Mouse (Mus musculus): ENCODE data around the gene Pabpc4.
"Not testable (repeated sequence)": the region's sequence is repeated elsewhere in the genome, so short reads cannot be mapped to it uniquely, and the experiment has no call there.

The Pabpc4 gene

DNA sequence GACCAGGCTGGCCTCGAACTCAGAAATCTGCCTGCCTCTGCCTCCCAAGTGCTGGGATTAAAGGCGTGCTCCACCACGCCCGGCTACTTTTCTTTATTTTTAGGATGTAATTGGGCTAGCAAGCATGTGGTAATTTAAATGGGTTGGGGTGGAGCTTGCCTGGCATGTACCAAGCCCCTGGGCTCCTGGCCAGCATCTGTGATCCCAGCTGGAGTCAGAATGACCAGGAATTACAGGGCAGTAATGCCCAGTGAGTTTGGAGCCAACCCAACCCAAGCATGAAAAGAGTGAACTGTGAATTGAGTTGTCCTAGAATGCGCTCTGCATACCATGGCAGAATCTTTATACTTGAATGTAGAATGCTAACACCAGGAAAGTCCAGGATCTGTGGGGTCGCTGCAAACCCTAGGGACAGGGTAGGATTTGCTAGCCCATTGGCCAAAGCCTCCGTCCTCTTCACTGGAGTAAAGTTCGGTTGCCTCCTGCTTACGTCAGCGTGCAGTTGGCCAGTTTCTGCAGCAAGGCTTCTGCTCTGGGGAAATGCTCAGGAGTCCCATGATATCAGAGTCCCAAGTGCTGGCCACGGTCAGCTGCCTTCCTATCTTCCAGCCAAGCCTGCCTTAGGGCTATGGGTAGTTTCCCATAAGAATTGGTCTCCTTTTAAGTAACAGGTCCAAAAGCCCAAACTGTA, 37.0 kb downstream of the Pabpc4 start:
- no peak for DNase-seq

DNA sequence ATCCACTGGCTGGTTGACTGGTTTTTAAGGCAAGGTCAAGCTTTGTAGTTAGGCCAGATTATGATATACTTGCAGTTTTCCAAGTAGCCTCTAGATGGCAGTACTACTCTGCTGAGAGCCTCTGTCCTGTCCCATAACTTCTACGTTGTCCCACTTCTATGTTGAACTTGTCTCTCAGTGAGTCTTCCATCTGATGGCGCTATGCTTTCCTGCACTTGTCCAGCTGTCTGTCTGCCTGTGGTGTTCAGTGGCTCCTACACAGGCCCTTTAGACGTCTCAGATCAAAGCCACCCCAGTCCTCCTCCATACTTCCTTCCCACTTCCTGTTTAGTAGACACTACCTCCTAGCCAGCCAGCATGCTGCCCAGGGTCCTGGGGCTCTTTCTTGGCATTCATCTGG, 43.6 kb downstream of the Pabpc4 start:
- DNase-seq: peak in 1 of 2 experiments; percentile 33

DNA sequence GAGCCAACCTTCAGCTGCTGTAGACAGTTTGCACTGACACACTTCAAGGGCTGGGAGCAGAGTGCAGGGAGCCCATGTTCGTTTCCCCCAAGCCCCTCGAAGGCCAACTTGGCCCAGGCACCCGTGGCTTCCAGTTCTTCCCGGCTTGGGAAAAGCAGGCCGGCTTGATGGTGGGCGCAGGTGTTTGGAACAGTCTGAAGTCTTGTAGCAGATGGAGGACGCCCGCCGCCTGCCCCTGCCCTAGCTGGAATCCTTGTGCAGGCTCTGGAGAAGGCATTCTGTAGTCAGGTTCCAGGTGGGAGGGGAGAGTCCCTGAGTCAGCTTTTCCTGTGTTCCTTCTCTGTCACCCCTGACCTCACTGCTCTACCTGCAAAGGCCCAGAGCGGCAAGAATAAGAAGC, 44.8 kb downstream of the Pabpc4 start:
- DNase-seq: no peak

DNA sequence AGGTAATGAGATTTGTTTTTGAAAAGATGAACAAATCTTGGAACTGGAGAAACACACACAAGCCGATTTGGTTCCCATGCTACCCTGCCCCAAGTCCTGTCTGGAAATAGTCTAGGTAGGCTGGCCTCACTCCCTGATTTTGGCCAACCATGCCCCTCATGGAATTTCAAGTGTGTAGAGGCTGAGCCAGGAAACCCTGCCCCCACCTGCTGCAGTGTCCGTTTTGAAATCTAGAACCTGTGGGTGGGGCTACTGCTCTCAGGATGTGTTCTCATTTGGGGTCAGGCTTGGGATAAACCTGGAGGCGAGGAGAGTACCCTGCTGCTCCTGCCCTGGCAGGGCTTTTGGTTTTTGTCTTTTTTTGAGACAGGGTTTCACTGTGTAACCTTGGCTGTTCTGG, 46.1 kb downstream of the Pabpc4 start:
- DNase-seq: no peak

DNA sequence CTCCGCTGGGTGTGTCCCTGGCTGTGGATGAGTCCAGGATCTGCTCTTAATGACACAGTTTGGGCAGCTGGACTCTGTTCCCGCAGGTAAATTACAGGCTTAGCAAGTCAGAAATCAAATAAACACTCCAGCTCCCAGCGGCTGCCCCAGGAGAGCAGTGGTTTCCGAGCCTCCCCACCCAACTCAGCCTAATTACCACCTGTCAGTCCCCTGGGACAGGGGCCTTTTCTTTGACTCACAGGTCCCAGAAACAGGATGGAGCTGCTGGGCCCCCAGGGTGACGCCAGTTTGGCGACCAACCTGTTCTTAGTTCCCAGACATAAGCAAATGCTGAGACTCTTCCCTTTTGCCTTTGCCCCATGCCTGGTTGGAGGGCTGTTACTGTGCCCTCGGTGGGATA, 49.7 kb downstream of the Pabpc4 start:
- DNase-seq: no peak

DNA sequence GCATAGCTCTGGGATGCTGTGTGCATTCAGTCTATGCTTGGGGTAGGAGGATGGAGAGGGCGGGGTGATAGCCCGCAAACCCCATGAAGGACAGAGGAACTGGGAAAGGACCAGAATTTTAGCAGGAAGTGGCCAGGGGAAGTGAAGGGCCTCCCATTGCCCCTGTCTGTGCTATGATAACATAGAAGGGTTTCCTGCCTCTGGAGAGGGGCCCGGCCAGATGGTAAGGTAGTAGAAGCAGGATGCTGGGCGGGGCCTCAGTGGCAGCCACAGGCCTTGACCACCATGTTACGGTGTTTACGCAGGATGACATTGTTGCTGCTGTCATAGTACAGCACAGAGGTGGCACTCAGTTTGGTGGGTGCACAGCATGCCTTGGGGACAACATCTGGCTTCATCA, 50.9 kb downstream of the Pabpc4 start:
- no peak for DNase-seq

DNA sequence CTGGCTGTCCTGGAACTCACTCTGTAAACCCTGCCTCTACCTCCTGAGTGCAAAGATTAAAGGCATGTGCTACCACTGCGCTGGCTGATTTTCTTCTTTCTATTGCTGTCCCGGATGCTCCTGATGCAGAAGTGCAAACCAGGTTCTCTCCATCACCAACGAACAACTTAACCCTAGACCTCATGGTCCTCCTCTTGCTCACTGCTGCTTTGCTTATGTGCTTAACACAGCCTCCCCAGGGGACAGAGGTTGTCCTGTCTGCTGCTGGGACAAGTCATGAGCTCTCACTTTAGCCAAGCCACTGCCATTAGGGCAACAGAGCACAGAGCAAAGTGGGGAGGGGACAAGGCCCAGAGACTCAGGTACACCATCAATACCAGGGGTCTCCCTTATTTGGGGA, 52.3 kb downstream of the Pabpc4 start:
- DNase-seq: no peak

DNA sequence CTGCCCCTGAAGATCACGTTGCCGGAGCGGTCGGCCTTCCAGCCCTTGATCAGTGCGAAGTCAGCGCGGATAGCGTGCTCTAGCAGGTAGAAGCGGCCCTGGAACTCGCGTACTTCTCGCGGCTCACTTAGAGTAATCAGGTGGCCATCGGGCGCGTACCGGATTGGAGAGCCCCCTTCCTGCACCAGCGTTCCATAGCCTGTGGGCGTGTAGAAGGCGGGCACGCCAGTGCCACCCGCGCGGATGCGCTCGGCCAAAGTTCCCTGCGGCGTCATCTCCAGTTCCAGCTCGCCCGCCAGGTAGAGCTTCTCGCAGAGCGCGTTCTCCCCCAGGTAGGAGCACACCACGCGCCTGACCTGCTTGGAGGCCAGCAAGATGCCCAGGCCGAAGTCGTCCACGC, 60.8 kb downstream of the Pabpc4 start:
- DNase-seq: peak; percentile 22 to 29

DNA sequence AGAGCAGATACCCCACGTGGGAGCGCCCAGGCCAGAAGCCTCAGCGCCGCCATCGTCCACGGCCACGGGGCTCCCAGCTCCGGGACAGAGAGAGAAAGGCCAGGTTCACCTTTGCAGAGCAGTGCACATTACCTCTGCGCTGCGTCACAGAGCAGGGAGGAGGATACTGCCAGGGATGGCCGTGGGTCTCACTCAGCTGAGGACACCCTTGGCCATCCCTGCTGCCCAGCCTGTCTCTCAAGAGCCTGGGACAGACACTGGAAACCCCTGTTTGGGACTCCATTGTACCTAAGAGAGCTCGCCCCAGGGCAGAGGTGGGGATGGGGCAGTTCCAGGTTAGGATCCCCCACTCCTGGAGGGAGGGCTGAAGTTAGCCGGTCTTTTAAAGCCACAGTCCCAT, 61.4 kb downstream of the Pabpc4 start, which contains the start of gene Oxct2a:
Gene Oxct2a (minus strand): TSS at position 101 of the 400 bp plus-strand sequence.
- DNase-seq: peak in 1 of 2 experiments; percentile 21

DNA sequence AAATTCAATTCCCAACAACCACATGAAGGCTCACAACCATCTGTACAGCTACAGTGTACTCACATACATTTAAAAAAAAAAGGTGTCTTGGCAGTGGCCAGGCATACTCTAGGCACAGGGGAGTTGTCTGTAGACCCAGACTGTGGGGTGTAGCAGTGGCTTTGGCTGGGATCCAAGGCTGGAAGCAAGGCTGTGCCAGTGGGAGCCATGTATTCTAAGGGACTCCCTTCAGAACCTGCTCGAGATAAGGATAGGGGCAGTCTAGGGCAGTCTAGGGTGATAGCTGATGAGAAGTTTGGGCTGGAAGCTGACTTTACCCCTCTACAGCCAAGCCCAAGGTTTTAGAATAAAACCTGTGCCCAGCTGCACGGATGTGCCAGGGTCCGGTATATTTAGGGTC, 63.9 kb downstream of the Pabpc4 start:
- DNase-seq: no peak

DNA sequence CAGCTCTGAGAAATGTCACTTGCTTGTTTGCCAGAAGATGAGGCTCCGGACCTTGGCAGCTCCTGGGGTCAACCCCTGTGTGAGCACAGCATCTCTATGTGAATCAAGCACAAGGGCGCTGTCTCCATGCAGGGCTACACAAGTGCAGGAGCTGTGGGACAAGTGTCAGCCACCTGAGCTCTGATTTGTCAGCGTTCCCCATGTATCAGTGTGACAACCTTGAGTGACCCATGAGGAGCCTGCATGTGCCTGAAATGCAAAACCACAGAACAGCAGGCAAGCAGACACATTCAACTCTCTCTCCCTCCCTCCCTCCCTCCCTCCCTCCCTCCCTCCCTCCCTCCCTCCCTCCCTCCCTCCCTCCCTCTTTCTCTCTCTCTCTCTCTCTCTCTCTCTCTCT, 65.5 kb downstream of the Pabpc4 start:
- no peak for DNase-seq

DNA sequence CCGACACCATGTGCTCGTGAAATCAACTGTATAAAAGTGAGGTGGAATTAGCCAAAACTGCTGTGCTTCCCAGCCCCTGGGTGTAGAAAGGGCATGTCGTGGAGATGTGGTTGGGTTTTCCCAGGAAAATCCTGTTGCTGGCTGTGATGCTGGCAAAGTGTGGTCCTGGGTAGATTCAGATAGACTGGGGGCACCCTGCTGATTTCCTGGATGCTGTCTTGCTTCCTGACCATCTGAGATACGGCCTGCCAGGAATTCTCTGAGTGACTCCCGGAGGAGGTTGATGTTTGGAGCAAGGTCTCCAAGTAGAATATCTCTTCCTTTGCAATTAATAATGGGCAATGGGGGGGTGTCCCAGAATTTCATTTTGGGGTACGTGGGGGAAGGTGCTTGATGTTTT, 66.8 kb downstream of the Pabpc4 start:
- no peak for DNase-seq

DNA sequence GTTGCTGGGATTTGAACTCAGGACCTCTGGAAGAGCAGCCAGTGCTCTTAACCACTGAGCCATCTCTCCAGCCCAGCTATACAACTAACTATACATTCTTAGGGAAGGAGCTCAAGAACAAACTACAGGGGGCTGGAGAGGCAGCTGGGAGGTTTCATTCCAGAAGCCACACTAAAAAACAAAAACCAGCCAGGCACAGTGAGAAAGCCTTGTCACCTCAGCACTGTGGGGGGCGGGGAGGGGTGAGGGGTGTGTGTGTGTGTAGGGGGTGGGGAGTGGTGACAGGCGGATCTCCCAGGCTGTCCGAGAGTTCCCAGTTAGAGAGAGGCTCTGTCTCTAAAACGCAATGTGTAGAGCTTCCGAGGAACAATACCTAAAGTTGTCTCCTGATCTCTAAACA, 69.2 kb downstream of the Pabpc4 start:
- no peak for DNase-seq

DNA sequence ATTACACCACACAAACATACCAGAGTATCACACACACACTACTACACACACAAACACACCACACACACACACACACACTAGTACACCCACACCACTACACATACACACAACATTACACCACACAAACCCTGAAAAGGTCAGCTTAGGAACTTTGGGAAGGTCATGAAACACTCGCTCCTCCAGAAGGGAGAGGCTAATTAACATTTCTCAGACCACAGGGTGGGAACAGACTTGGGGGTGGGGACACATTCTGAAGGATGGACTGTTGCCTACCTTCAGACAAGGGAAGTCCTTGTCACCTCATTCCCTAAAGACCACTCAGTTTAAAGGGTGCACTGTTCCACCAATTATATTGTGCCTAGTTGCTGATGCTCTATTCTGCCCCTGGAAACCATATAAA, 69.8 kb downstream of the Pabpc4 start:
- not testable (repeated sequence) for DNase-seq

DNA sequence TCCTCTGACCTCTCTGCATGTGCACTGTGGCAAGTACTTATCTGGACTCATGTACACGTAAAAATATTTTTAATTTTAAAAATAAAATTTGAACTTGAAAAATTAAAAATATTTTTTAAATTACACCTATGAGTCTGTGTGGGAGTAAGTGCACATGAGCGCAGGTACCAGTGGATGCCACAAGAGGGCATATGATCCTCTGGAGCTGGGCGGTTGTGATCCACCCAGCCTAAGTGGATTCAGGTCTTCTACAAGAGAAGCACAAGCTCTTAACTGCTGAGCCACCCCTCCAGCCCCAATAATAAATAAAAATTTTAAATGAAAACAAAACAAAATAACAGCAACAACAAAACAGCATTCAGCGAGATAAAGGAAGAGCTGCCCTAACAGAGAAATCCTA, 71.0 kb downstream of the Pabpc4 start:
- no peak for DNase-seq

DNA sequence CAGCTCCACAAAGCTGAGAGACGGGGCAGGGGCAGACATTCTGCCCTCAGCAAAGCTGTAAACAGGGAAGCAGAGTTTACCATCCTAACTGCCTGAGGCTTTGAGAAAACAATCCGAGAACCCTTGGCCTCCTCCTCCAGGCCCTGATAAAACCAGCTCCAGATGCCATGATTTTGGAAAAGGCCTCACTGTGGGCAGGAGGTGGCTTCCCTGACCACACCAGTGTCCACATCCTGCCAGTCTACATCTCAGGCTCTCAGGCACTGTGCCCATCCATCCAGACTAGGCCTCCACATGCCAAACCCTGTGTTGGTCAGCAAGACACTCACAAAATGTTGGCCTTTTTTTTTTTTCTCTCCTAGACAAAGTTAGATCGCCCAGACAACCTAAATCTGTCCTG, 72.0 kb downstream of the Pabpc4 start:
- no peak for DNase-seq

DNA sequence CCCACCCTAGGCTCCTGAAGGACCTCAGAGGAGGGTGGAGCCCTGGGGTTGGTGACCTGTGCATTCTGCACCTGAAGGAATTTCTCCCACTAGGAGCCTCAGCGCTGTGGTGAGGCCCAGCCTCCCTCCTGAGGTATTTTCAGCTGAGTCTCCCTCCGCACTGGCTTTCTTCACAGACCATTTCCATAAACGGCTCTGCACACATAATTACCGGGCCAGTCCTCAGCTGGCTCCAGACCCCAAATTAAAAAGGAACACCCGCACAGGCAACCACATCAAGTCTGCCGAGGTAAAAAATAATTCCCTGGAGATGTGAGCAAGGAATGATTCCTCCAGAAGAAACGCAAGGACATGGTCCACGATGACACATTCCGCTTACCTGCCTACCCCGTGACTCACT, 73.1 kb downstream of the Pabpc4 start:
- not testable (repeated sequence) for DNase-seq

DNA sequence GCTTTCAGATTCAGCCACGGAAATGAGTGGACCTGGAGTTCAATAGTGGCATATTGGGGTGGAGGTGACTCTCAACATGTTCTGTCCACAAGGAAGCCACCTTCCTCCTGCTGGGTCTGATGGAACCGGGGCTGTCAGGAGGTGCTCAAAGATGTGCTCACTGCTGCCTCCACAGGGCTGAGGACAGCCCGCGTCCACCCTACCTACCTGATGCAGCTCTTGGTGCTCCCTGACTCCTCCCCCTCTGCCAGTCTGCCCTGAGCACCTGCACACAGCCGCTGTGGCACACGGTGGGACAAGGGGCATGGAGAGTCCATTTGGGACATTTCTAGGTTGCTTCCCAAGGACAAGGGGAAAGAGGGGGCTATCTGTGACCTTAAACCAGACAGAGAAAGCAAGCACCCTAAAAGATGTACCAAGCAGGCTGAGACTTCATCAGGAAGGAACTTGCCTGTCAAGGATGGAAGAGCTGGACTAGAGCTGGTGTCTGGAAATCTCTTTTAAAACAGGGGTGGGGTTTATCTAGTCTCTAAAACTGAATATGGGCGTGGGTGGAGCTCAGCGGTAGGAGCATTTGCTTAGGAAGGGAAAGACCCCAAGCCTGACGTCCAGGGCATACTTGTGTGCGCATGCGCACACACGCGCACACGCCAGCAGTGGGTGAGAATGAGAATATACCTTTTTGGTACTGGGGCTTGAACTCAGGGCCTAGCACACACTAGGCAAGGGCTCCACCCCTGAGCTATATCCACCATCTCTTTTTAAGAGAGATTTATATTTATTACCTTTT, 73.8 kb downstream of the Pabpc4 start:
- no peak for DNase-seq

DNA sequence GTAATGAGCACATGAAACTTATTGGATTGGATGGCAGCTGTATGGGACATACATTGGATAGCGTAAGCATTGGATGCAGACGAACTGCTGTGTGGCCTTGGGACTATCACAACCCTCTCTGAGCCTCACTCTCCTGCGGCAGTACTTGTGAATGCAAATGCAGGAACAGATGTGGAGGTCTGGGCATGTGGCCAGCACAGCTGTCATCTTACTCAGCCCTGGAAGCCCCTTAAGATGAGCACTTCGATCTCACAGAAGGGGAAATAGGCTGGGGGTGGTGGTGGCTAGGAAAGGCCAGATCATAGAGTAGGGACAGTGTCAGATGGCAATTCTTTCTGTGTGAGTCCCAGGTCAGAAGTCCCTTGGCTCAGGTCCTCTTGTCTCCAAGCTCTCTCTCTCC, 75.5 kb downstream of the Pabpc4 start:
- peak; percentile 30 to 34 for DNase-seq

DNA sequence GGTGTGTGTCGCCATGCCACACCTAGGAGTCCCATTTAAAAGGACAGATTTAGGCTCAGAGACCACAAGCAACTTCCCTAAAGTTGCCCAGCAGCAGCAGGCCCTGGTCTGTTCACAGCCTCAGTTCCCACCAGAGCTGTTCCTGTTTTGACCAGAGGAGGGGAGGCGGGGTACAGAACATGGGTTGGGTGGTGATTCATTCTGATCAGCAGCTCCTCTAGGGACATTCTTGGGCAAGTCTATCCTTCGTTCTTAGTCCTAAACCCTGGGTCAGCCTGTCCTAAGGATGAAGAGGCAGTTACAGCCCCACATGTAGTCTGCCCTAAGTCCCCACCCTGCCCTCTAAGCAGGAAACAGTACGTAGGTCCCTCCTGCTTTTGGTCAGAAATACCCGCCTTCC, 78.1 kb downstream of the Pabpc4 start:
- DNase-seq: no peak

DNA sequence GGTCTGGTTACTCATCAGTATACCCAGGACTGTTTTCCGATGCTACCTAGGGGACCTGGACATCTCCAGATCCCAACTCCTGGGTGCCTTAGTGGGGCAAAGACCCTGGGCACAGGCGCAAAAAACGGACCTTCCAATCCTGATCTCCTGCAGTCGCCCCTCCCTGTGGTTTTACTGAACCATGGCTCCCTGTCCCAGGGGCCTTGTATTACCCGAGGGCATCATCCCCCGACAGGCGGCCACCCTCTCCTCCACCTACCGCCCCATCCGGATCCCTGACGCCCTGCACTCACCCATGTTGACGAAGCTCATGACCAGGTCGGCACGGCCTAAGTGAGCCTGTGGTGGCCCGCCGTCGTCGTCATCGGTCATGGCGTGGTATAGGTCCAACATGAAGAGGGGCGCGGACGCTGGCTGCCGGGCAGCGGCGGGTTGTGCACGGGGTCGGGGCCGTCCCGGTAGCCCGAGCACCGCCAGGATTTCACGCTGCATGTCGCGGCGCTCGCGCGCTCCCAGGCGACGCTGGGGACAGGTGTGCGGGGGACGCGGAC, 80.0 kb downstream of the Pabpc4 start:
- DNase-seq: no peak

DNA sequence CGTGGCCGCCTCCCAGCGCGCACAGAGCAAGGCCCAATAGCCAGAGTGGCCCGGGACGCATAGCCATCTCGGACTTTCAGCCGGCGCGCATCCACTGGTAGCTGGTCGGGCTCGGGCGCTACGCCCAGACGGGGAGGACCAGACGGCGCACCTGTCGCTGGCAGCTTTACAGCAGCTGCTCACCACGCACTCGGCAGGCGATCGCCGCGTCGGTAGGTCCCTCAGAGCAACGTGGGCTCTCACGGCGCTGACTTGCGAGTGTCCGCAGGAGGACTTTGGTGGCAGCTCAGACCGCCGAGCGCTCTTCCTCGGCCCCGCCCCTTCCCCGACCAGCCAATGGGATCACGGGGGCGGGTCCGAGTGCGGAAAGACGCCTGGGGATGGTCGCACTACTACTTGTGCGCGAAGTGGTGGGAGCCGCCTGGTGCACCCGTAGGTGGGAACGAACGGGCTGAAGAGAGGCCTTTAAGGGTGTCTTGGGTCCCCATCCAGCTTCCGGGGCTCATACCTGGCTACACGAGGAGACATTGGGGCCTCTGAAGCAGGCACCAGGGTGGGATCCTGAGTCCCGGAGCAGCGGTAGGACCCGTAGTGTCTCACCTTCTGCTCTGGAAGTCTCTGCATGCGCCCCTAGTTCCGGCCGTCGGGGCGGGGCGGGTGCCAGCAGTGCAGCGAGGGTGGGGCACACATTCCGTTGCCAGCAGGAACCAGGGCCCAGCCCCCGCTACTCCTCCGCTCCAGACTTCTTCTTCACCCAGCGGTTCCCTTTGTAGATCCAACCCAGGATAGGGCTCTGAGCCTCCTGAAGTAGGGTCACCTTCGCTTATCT, 80.7 kb downstream of the Pabpc4 start, which contains the start of gene Bmp8a:
Gene Bmp8a (minus strand): TSS at position 611 of the 829 bp plus-strand sequence.
- DNase-seq: peak; percentile 82 to 89

DNA sequence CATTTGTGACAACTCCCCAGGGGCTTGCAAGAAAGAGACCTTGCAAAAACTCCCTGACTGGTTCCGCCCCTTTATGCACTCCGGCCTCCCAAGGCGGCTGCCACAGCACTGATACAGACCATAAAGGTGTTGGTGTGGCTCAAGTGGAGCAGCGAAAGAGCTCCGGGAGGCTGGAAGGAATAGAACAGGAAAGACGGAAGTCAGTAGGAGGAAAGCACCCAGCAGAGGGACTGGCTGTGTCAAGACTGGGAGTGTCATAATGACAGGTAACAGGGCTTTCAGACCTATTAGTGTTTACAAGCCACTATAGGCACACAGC, 81.3 kb downstream of the Pabpc4 start:
- no peak for DNase-seq

Measured in kidney, postnatal 4 days (tissue).